Mouse (Mus musculus) limb, embryonic 12.5 days (tissue): ENCODE measurements at regions not wholly inside any gene's neighbourhood (a gene's known extent, or its start where the extent isn't known, plus 50 kb on each side); places are given as distances from the start of the nearest gene placed in this dataset.

ENCODE experiments used
- ATAC-seq: fragments of 200-750 bp; cut with Nextera tagmentation; 2 replicates; pipeline ENCODE4 v1.8.0; 2017; ENCODE audit warnings: low read depth, moderate TSS enrichment; ENCODE audit not compliant: insufficient number of reproducible peaks, insufficient read depth, low FRiP score, low TSS enrichment
- H3K27ac ChIP-seq: fragments of 300-500 bp; sonication (generic); 2 replicates; pipeline ENCODE4 v1.5.1; 2016; ENCODE audit warnings: mild to moderate bottlenecking, moderate library complexity
- H3K27me3 ChIP-seq: fragments of 300-500 bp; sonication (generic); 2 replicates; pipeline ENCODE4 v1.6.1; 2016; ENCODE audit warnings: mild to moderate bottlenecking, moderate library complexity
- H3K36me3 ChIP-seq: fragments of 300-500 bp; sonication (generic); 2 replicates; pipeline ENCODE4 v1.6.1; 2016; ENCODE audit warnings: mild to moderate bottlenecking, moderate library complexity
- H3K4me1 ChIP-seq: fragments of 300-500 bp; sonication (generic); replicated peaks from 2 replicates; pipeline ENCODE4 v1.6.1; 2016
- H3K4me2 ChIP-seq: fragments of 300-500 bp; sonication (generic); 2 replicates; pipeline ENCODE4 v1.6.1; 2016; ENCODE audit warnings: mild to moderate bottlenecking, moderate library complexity
- H3K4me3 ChIP-seq: fragments of 300-500 bp; sonication (generic); replicated peaks from 2 replicates; pipeline ENCODE4 v1.5.1; 2016; ENCODE audit warnings: mild to moderate bottlenecking
- H3K9ac ChIP-seq: fragments of 300-500 bp; sonication (generic); replicated peaks from 2 replicates; pipeline ENCODE4 v1.6.1; 2016; ENCODE audit warnings: mild to moderate bottlenecking, moderate library complexity
- H3K9me3 ChIP-seq: fragments of 300-500 bp; sonication (generic); 2 replicates; pipeline ENCODE4 v1.6.1; 2016; ENCODE audit warnings: mild to moderate bottlenecking, moderate library complexity
- WGBS: fragments of 180-500 bp; shearing (Covaris S2); methylation state at CpG from one replicate; pipeline ENCODE4 v1.1.7; 2016; 5-methylcytosine and 5-hydroxymethylcytosine counted together

DNA sequence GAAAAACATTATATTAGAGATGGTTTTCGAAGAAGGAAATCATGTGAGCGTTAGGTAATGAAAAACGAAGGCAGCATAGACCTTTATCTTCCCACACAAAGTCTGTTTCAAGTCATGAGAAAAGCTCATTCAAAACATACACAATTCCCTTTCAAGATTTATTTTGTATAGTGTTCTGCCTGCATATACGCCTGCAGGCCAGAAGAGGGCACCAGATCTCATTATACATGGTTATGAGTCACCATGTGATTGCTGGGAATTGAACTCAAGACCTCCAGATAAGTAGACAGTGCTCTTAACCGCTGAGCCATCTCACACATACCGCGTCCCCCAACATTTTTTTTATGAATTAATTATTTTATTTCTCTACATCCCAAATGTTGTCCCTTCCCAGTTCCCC is 578.3 kb upstream of the Ccdc54 start:
- Histone ChIP-seq H3K27ac (no peak overlapping the region), H3K27me3 (no peaks in the 10 kb centered on the region), H3K9me3 (no peaks in the 10 kb centered on the region), H3K4me3 (no peak overlapping the region), H3K9ac (no peak overlapping the region), H3K4me1 (no peaks in the 10 kb centered on the region), H3K4me2 (no peak overlapping the region), H3K36me3 (no peaks in the 10 kb centered on the region)
- no peak for ATAC-seq
- 71% methylated on average over 7 of the region's 7 CpGs for WGBS

DNA sequence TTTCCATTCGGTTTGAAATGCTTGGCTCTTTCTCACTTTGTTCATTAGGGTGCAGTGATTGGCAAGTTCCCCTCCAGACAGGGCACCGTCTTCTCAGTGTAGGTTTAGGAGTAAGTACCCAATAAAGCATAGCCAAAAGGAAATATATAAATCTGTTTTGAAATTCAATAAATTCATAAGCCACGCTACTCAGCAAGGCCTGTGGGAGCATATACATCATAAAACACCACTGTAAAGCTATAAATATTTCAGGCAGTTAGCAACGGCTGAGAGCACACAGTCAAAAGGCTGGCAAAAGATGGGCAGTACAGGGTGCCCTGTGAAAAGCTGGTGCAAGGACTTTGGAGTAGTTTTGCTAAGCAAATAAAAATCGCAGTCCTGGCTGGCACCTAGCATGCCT is 569.8 kb upstream of the Ccdc54 start:
- Histone ChIP-seq H3K4me3 (no peak overlapping the region), H3K9me3 (no peaks in the 10 kb centered on the region), H3K9ac (no peak overlapping the region), H3K27ac (no peak overlapping the region), H3K27me3 (no peaks in the 10 kb centered on the region), H3K36me3 (no peaks in the 10 kb centered on the region), H3K4me2 (no peak overlapping the region), H3K4me1 (no peaks in the 10 kb centered on the region)
- no peak for ATAC-seq
- 56% methylated on average over 5 of the region's 5 CpGs for WGBS

DNA sequence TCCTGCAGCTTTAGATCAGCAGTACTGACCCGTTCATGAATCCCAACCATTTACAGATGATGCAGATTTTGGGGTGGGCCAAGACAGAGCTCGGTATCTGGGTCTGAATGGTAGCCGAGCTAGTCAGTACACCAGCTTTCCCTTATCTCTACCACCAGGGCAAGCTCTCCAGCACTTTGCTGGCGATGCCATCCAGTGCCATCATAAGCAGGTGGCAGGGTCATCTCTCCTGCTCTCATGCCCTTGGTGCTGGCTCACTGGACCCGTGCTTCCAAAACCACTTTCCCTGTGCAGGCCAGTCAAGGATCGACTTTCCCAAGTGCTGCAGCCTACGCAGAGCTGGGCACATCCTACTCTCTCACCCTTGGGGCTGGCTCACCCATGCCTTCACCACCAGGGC is 547.6 kb upstream of the Ccdc54 start:
- H3K27me3 ChIP-seq: no peaks in the 10 kb centered on the region
- 91% methylated on average over 7 of the region's 7 CpGs for WGBS
- H3K4me2 ChIP-seq: no peak overlapping the region
- no peak overlapping the region for H3K9ac ChIP-seq
- H3K27ac ChIP-seq: no peak overlapping the region
- H3K36me3 ChIP-seq: no peaks in the 10 kb centered on the region
- H3K4me3 ChIP-seq: no peak overlapping the region
- no peaks in the 10 kb centered on the region for H3K4me1 ChIP-seq
- no peak for ATAC-seq
- no peaks in the 10 kb centered on the region for H3K9me3 ChIP-seq

DNA sequence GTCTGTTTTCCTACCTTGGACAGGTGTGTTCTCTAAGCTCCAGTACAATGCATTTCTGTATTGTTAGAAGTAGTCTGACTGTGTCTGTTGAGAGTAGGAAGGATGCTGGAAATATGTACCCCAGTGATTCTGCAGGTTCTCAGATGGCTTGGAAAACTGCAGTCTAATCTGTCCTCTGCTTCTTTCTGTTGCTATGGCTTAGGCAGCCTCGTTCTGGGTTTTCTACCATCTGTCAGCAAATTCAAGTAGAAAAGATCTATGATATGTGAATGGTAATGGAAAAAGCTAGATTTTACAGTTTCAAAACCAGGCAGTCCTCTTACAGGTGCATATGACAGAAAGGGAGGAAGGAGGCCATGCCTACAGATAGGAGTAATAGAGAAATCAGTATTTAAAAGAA is 528.9 kb upstream of the Ccdc54 start:
- H3K27ac ChIP-seq: no peak overlapping the region
- no peak overlapping the region for H3K4me3 ChIP-seq
- no peaks in the 10 kb centered on the region for H3K27me3 ChIP-seq
- H3K4me2 ChIP-seq: no peak overlapping the region
- 0 out of 2 replicates have a peak, but pooled peaks cover 2% of the 10 kb centered on the region for H3K4me1 ChIP-seq
- no peak for ATAC-seq
- no peaks in the 10 kb centered on the region for H3K9me3 ChIP-seq
- WGBS: 85% methylated on average over 1 of the region's 1 CpGs
- H3K9ac ChIP-seq: no peak overlapping the region
- H3K36me3 ChIP-seq: no peaks in the 10 kb centered on the region

DNA sequence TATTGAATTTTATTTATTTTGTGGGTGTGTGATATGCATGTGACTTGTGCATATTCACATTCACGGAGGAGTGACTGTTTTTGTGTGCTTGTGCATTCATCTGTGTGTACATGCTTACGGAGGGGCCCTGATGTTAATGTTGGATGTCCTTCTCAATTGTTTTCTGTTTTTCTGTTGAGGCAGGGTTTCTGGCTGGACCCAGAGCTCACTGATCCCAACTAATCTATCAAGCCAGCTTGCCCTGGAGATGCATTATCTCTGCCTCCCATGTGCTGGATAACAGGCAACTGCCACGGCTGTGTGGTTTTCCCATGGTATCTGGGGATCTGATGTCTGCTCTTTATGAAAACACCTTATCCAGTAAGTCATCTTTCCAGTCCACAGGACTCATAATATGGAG is 527.4 kb upstream of the Ccdc54 start:
- Histone ChIP-seq H3K4me2 (no peak overlapping the region), H3K9me3 (no peaks in the 10 kb centered on the region), H3K4me3 (no peak overlapping the region), H3K27me3 (no peaks in the 10 kb centered on the region), H3K27ac (no peak overlapping the region), H3K9ac (no peak overlapping the region), H3K4me1 (0 out of 2 replicates have a peak, but pooled peaks cover 2% of the 10 kb centered on the region), H3K36me3 (no peaks in the 10 kb centered on the region)
- ATAC-seq: no peak
- 76% methylated on average over 3 of the region's 3 CpGs for whole genome bisulfite sequencing

DNA sequence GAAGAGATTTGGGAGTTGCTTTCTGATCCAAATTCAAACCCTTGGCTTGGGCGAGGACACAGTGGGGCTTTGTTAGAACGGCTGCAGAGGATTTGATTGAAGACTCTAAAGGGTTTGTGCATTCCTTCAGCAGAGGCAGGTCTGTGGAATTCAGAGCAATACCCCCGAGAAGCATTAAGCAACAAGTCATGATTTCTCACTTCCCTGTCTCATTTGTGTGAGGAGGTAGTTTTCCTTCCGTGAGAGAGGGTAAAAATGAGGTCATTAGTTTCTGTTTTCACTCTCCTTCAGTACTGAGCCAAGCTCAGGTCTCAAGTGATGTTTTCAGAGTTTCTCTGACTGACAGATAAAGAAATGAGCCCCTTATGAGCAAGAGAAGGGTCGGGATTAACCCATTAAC is 526.9 kb upstream of the Ccdc54 start:
- H3K4me2 ChIP-seq: peak overlapping the region; percentile 9; the same call in 1 of the 2 replicates
- no peak overlapping the region for H3K4me3 ChIP-seq
- no peak overlapping the region for H3K27ac ChIP-seq
- no peak overlapping the region for H3K9ac ChIP-seq
- H3K4me1 ChIP-seq: 0 out of 2 replicates have a peak, but pooled peaks cover 2% of the 10 kb centered on the region
- 28% methylated on average over 5 of the region's 5 CpGs for WGBS
- no peaks in the 10 kb centered on the region for H3K36me3 ChIP-seq
- no peaks in the 10 kb centered on the region for H3K27me3 ChIP-seq
- peak; percentile 31; the same call in 1 of the 2 replicates for ATAC-seq
- no peaks in the 10 kb centered on the region for H3K9me3 ChIP-seq

DNA sequence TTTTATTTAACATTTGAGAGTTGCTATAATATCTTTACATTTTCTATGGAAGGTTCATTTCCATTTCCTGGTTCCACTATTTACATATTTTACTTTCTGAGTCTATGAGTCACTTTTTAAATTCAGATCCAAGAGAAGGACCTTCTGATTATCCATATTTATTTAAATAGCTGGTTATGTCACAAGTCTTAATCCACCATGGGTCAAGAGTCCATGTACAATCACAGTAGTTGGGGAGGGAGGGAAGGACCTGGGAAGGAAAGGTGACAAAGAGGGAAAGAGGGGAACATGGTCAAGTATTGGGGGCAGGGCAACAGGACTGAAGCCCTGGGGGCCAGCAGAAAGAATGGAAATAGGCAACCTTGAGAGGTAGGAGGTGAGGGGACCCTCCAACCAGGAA is 518.9 kb upstream of the Ccdc54 start:
- ATAC-seq: no peak
- Histone ChIP-seq H3K4me3 (no peak overlapping the region), H3K27me3 (no peaks in the 10 kb centered on the region), H3K4me2 (no peak overlapping the region), H3K9ac (no peak overlapping the region), H3K36me3 (no peaks in the 10 kb centered on the region), H3K9me3 (no peaks in the 10 kb centered on the region), H3K27ac (no peak overlapping the region), H3K4me1 (no peaks in the 10 kb centered on the region)

DNA sequence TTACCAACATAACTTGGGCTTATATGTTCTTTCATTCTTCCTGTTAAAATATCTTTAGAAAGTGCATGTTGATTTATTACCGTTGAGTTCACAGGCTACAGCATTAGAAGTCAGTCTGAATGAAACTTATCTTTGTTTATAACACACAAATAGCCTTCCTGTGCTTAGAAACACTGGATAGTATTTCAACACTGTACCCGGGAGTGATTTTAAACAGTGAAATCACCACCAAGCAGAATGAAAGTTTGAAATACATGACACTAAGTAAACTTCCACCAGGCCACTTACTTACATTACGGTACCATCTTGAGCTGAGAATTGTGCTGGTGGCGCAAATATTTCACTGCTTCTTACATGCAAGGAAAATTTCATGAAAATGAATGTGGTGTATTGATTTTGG is 516.5 kb upstream of the Ccdc54 start:
- Histone ChIP-seq H3K4me2 (no peak overlapping the region), H3K4me1 (no peaks in the 10 kb centered on the region), H3K27ac (no peak overlapping the region), H3K4me3 (no peak overlapping the region), H3K9ac (no peak overlapping the region), H3K36me3 (no peaks in the 10 kb centered on the region), H3K27me3 (no peaks in the 10 kb centered on the region), H3K9me3 (no peaks in the 10 kb centered on the region)
- ATAC-seq: no peak
- 83% methylated on average over 4 of the region's 4 CpGs for WGBS

DNA sequence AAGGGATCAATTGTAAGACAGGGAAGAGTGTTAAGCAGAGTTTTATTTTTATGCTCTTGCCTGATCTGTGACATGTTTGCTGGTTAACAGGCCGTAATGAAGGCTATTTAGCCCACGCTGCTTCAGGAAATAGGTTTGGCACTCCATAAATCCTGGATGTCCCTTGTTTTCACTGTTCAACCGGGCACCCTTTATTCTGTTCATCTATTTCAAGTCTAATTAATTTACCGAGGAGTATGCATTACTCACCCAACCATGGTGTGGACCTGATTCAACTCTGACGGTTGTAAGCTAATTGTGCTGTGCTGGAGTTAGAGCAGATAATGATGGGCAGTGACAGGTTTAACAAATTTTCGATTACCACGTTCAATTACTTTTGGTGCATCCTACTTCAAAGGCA is 495.6 kb upstream of the Ccdc54 start:
- no peaks in the 10 kb centered on the region for H3K27me3 ChIP-seq
- no peak overlapping the region for H3K4me3 ChIP-seq
- 27% methylated on average over 7 of the region's 7 CpGs for WGBS
- no peak overlapping the region for H3K27ac ChIP-seq
- H3K36me3 ChIP-seq: no peaks in the 10 kb centered on the region
- no peak overlapping the region for H3K9ac ChIP-seq
- H3K4me2 ChIP-seq: no peak overlapping the region
- no peaks in the 10 kb centered on the region for H3K9me3 ChIP-seq
- H3K4me1 ChIP-seq: no peaks in the 10 kb centered on the region
- ATAC-seq: no peak

DNA sequence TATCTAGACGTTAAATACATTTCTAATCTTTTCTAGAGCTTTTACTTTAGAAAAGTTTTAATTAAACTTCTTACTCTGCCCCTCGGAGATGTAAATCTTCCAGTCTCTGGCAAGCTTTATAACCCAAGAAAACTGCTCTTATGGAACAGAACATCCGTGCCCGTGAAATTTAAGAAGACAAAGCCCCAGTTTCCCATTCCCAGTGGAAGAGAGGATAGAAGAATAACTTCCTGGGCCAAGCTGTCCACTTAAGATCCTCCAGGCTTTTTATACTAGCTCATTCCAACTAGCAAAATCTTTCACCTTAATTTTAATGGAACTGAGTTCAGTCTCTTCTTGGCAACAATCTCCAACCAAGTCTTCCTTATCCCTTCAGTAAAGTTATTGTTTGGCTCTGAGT is 489.2 kb upstream of the Ccdc54 start:
- Histone ChIP-seq H3K4me2 (no peak overlapping the region), H3K9ac (no peak overlapping the region), H3K36me3 (no peaks in the 10 kb centered on the region), H3K4me3 (no peak overlapping the region), H3K27ac (no peak overlapping the region), H3K27me3 (no peaks in the 10 kb centered on the region), H3K9me3 (no peaks in the 10 kb centered on the region), H3K4me1 (no peaks in the 10 kb centered on the region)
- no peak for ATAC-seq
- WGBS: 55% methylated on average over 4 of the region's 4 CpGs

DNA sequence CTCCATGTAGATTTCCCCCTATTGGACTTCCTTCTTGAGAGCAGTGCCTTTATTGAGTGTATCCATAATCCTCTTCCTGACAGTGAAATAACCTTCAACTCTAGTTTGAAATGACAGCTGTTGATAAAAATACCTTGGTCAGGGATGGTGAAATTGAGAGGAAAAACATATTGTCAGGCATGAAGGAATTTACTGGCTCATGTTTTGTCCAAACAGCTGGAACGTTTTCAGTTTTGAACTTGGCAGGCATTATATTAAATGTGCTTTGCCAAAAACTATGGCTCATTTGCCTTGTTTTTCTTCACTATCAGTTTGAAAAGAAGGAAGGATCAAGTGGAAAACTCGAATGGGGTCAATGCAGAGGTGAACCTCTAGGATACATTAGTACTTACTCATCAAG is 457.7 kb upstream of the Ccdc54 start:
- Histone ChIP-seq H3K36me3 (no peaks in the 10 kb centered on the region), H3K27me3 (no peaks in the 10 kb centered on the region), H3K9me3 (no peaks in the 10 kb centered on the region), H3K4me2 (no peak overlapping the region), H3K4me1 (peaks cover 7% of the 10 kb centered on the region), H3K9ac (no peak overlapping the region), H3K27ac (no peak overlapping the region), H3K4me3 (no peak overlapping the region)
- WGBS: 78% methylated on average over 2 of the region's 2 CpGs
- no peak for ATAC-seq

DNA sequence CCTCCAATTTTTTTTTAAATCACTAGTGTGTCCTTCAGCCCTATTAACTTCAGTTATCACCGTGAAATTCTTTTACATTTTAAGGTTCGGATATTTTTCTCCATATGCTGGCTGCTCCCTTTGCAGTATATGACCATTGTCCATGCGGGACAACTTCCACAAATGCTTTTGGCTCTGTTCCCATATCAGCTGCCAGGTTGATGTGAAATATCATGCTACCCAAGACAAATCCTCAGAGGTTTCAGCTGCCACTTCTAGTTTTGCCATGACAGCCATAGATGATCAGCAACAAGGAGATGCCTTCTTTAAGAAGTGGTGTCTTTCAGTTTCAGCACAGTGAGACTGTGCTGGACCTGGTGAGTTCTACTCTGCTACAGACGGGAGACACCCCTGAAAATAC is 457.2 kb upstream of the Ccdc54 start:
- Histone ChIP-seq H3K27me3 (no peaks in the 10 kb centered on the region), H3K9me3 (no peaks in the 10 kb centered on the region), H3K27ac (no peak overlapping the region), H3K4me2 (no peak overlapping the region), H3K36me3 (no peaks in the 10 kb centered on the region), H3K9ac (no peak overlapping the region), H3K4me1 (peaks cover 7% of the 10 kb centered on the region), H3K4me3 (no peak overlapping the region)
- WGBS: 87% methylated on average over 4 of the region's 4 CpGs
- no peak for ATAC-seq
